Mouse (Mus musculus) gastrocnemius, postnatal 36 days (tissue): ENCODE results near the gene Ssbp4. TPM values are rescaled to one million over a fixed set of nuclear protein-coding genes. Genes with fewer than 3 reads are reported as not detected.

ENCODE experiments used
- DNase-seq, 2 experiments: peaks; one replicate each; pipeline ENCODE4 v3.0.0; 2022
- intact Hi-C: fragments of 180-260 bp; cut with DNase I; formaldehyde crosslinking; loops from one replicate; pipeline ENCODE4 v1.15.1; 2025
- long read RNA-seq, 2 experiments: library from polyadenylated mRNA; stranded (forward); transcript quantifications; one replicate each; pipeline ENCODE4 v2.0.0; 2021
- total RNA-seq, 2 experiments: library from RNA; stranded (reverse); gene quantifications; 2 replicates each; pipeline ENCODE4 v1.2.3; 2021

Gene Ssbp4
- 10 to 100 TPM; 12.5 to 15.9 TPM for total RNA-seq
- long read RNA-seq, experiment 1, partial matches to known transcripts, result 7 of 20 reads
- long read RNA-seq, experiment 1, other reads (novel, unspliced or antisense), result 10 of 20 reads
- long read RNA-seq, experiment 2, transcript Ssbp4-201 (17 exons, 1,475 nt), result major isoform, 8 of 19 reads
- long read RNA-seq, experiment 2, partial matches to known transcripts, result 3 of 19 reads
- long read RNA-seq, experiment 2, other reads (novel, unspliced or antisense), result 8 of 19 reads

DNA sequence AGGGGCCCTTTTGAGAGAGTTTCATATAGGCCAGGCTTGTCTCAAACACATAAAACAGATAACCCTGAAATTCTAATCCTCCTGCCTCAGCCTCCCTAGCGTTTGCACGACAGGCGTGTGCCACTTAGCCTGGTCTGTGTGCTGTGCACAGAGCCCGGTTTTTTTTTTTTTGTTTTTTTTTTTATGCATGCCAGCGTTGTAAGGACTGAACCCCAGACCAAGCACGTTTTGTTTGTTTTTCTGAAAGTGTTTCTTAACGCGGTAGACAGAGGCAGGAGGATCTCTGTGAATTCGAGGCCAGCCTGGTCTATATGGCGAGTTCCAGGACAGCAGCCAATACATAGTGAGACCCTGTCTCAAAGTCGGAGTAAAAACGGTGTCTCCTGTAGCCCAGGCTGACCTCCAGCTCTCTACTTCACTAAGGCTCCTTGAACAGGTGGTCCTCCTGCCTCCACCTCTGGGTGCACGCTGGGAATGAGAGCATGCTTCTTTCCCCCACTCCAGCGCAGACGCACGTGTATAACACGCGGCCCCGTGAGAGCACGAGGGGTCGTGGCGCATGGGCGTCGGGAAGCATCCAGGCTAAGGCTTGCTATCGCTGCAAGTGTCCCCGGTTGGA, at the start of gene Ssbp4:
Gene Ssbp4 (minus strand): TSS at position 124 of the 619 bp plus-strand sequence.
- DNase-seq, result no peak
- intact Hi-C loops, result no loop called here

GRCm38 (mm10) chr8:70657739-70658138, 49.1 kb upstream of the Ssbp4 start:
- intact Hi-C loops, result no loop called here
- DNase-seq, result no peak

GRCm38 (mm10) chr8:70657214-70657613, 48.5 kb upstream of the Ssbp4 start:
- intact Hi-C loops, result no loop called here
- no peak for DNase-seq

DNA sequence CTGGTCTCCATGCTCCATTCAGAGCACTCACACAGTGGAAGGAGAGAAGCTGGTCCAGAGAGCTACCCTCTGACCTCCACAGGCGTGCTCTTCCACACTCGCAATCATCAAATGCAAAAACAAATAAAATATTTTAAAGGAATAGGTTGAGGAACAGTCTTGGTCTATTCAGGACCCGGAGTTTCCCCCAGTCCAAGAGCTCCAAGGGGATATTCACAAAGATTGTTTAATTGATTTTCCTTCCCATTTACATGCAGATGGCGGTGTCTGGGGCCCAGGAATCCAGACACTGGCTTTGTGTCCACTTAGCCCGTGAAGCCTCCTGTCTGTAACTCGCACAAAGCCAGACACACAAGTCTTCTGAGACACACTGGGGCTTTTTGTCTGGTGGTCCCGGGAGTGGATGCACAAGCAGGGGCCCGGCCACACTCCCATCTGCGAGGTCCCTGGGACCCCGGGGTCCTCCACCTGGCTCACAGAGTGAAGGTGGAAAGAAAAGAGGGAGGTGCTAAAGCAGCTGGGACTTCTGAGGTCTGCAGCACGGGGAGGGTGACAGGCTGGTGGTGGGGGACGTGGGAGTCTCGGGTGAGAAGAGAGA, 47.6 kb upstream of the Ssbp4 start:
- DNase-seq, result no peak
- intact Hi-C loops, result no loop called here

GRCm38 (mm10) chr8:70655469-70655868, 46.8 kb upstream of the Ssbp4 start:
- intact Hi-C loops, result no loop called here
- DNase-seq, result no peak

DNA sequence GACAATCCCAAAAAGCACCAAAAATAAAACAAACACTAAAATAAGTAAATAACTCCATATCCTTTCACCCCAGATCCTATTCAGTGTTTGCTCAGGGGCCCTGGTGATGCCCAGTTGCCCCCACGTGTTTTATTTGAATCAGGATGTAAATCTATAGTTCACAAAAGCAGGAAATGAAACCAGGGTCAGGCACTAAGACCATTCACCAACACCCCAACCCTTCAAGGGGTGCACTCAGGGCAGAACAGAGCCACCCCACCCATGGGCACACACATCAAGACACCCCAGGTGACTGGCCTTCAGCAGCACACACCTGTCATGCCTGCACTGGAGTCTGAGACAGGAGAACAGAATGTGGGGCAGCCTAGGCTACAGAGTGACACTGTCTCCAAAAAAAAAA, 45.4 kb upstream of the Ssbp4 start:
- no peak for DNase-seq
- intact Hi-C loops, result loop anchor here (5.0 kb wide), 1 partner anchor 37 kb away; the partner anchor contains the start of gene Lrrc25

DNA sequence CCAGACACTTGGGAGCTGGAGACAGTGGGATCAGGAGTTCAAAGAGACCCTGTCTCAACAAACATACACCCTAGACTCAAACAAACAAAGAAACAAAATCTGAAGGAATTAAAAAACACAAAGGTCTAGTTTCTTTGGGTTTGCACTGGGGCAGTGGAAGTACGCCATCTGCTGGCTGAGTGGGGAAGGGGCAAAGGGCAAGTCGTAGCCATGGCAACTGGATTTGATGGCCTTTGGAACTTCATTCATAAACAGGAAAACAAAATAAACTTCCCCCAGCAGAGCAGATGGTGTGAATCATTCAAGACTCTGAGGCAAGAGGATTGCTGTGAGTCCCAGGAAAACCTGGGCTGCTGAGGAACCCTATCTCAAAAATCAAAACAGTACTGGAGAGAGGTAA, 44.6 kb upstream of the Ssbp4 start:
- intact Hi-C loops, result loop anchor here (2.0 to 5.0 kb wide), 2 partner anchors 24 to 36 kb away; partner anchors contain the start of gene Lrrc25
- DNase-seq, result peak in 1 of 2 experiments; percentile 55

DNA sequence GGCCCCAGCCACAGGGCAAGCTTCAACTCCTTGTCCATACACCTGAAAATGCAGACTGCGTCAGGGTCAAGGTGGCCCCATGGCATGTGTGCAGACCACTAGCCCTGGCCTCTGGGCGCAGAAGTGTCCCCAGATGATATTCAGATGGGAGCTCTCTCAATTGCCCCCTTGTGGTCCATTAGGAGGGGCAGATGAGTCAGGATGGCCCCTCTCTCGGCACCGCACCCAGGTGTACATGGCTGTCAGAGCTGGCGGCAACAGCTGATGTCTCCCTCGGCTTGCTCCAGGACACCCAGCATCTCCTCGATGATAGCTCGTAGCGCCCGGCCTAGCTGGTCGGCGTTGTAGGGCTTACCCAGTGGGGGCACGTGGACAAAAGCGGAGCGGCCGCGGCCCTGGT, 41.7 kb upstream of the Ssbp4 start:
- intact Hi-C loops, result loop anchor here (5.0 kb wide), 1 partner anchor 33 kb away; the partner anchor contains the start of gene Lrrc25
- DNase-seq, result no peak

DNA sequence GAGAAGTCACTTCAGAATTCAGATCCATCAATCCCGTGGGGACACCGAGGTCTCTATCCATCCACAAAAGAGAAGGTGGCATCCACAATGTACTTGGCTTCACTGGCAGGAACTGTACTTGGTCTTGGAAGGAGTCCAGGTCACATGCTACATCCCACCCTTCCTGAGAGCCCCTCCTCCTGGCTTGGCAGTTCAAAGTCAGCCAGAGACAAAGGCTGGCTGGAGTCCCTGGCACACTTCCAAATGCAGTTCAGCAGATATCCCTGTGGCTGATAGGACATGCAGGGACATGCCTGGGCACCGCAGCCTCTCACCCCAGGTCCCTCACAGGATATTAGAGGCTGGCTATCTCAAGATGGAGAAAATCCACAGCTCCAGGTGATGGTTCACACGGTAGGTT, 40.7 kb upstream of the Ssbp4 start:
- intact Hi-C loops, result no loop called here
- peak; percentile 51 to 71 for DNase-seq

GRCm38 (mm10) chr8:70648921-70649320, 40.2 kb upstream of the Ssbp4 start:
- DNase-seq, result no peak
- intact Hi-C loops, result no loop called here

DNA sequence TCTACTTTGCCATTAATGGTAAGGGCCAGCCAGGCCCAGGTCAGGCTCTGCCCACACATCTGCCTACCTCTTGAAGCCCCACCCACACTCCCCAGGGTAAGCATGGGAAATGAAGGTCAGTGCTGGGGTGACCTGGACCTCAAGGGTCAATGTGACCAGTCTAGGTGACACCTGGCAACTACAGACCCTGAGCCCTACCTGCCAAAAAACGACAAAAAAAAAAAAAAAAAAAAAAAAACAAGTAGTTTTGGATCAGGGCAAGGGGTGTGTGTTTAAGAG, 39.4 kb upstream of the Ssbp4 start:
- intact Hi-C loops, result no loop called here
- no peak for DNase-seq

DNA sequence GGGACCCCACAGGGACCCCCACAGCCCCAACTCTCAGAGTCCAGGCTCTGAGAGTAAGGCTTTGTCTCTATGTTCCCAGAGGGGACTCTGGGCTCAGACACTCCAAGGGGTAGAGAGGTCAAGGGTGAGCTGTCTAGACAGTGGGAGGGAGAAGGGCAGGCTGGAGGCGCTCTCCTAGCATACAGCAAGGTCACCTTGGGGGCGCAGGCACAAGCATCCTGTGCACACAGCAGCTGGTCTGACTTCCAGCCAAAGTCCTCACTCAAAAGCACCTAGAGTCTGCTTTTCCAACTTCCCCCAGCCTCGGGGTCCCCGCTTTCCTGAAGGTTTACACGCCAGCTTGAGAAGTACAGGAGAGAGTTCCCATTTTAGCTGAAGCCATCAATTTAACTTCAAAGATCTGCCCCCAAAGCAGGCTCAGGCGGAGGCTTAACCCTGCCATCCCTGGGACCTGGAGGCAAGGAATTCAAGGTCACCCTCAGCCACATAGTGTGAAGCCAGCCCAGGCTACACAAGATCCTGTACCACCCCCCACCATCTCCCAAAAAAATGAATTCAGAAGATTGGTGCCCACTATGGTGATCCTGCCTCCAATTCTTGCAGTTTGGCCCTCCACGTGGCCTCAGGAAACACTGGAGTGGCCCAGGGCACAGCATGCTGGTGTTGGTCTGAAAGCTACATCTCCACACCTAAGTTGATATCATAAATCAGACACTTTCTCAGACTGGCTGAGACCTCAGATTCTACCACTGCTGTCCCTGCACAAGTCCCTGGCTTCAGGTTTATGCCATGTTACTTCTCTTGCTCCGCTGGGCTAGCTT, 38.9 kb upstream of the Ssbp4 start:
- intact Hi-C loops, result no loop called here

DNA sequence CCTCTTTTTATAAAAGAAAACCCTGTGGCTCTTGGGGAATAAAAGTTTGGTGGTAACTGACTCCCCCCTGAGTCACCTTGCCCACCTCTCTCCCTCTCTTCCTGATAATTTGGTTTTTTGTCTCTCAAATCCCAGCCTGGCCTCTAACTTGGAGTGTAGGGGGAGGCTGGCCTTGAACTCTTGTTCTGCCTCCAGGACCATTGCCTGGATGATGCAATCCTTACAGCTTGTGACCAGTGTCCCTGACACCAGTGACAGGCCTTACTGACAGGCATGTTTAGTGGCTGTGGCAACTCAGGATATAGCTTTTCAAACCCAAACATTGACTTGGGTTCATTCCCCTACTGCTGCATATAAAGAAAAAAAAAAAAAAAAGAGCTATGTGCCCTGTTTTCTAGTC, 38.1 kb upstream of the Ssbp4 start:
- DNase-seq, result no peak
- intact Hi-C loops, result no loop called here

More for the DNA sequence above, 38.9 kb upstream of the Ssbp4 start:
- no peak for DNase-seq

- intact Hi-C loops, result no loop called here
- DNase-seq, result no peak
Observed at GRCm38 (mm10) chr8:70646369-70646768, 37.7 kb upstream of the Ssbp4 start.

DNA sequence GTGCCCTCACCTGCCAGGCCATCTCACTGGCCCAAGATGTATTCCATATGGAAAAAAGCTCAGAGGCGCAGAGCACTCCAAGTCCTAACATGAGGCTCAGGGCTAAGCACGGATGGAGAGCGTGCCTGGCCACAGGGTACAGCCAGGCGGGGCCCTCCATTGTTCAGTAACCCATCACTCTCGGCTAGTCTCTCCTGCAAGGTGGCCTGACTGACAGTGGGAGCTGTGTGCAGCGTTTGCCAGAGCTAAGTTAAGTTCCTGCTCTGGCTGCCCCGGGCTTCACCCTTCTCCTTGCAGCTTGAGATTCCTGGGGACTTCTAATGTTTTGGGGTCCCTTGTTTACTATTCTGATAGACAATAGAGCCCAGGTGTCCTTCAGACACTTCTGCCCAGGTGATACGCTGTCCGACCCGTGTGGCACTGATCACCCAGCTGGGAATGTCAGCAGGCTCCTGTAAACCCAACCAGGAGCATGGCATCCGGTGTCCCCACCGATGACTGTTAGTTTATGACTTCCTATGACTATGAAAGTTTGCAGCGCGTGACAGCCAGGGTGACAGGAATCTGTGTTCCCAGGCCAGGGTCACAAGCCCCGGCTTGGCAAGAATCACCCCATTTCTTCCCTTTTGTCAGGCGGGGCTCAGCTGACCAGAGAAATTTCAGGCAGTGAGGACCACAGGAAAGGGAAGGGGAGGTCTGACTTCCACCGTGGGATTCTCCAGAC, 37.0 kb upstream of the Ssbp4 start:
- DNase-seq, result no peak
- intact Hi-C loops, result no loop called here

GRCm38 (mm10) chr8:70644065-70644464, 35.4 kb upstream of the Ssbp4 start:
- intact Hi-C loops, result no loop called here
- no peak for DNase-seq

DNA sequence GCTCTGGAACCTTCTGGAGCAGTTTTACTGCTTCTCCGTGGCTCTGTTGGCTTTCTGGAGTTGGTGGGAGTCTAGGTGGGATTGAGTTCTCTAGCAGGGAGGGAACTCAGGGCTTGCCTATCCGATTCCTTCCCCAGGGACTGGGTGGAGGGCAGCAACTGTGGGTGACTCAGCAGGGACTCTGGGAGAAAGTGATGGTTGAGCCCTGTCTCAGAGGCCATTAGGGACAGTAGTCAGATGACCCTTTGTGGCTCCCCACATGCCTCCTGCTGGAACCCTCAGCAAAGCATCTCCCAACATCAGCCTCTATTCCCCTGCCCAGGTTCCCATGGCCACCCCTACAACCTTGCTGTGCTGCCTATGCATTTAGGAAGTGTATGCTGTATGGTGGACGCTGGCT, 34.3 kb upstream of the Ssbp4 start:
- DNase-seq, result no peak
- intact Hi-C loops, result no loop called here

DNA sequence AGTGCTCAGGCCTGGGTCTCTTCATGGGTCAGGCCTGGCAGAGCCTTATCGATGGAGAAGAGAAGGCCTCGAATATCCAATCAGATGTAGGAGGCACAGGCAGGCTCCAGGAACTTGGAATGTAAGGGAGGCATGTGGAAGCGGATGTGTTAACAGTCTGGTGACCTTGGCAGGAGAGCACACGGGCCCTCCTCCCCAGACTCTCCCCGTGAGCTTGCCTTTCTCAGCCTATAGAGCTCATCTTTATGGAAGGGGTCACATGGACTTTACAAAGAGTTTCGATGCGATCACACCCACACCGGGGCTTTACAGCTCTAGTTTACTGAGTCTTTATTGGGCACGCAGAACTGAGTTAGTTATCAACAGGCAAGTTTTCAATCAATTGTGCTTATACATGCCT, 30.1 kb upstream of the Ssbp4 start:
- no peak for DNase-seq
- intact Hi-C loops, result no loop called here

- DNase-seq, result no peak
- intact Hi-C loops, result no loop called here
Observed at GRCm38 (mm10) chr8:70636838-70637237, 28.2 kb upstream of the Ssbp4 start.

DNA sequence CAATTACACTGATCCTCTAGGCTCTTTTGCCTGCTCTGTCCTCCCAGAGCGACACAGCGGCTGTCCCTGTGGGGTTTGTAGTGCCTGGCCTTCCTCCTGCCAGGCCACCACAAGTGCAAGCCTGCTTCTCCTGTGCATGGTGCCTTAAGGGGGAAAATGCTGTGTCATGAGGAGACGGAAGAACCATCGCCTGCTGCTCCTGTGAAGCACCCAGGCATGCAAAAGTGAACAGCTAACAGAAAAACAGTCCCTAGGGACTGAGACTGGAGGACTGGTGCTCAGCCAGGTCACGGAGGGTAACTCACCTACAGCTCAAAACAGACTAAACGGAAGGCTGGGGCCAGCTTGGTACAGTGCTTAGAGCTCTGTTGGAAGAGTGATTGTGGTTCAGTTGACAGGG, 26.9 kb upstream of the Ssbp4 start:
- DNase-seq, result no peak
- intact Hi-C loops, result no loop called here

DNA sequence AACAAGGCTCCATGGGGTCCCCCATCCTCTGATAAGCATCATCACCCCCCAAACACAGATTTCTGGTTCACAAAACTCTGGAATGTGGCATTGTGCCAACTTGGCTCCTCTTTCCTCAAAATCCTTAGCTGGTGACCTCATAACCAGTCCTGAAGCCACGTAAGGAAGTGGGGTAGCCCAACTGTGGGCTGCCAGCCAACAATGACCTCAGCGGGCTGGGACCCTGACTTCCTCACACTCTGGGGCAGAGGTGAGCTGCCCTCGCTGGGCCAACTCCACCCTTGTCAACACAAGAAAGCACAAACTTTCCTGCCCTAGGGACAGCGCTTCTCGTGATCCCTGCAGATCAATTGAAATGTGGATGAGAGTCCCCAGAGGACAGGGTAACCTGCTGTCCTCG, 25.4 kb upstream of the Ssbp4 start:
- intact Hi-C loops, result loop anchor here (5.0 kb wide), 1 partner anchor 68 kb away; the partner anchor contains the start of gene Iqcn
- DNase-seq, result peak in 1 of 2 experiments; percentile 60
